Mouse (Mus musculus): ENCODE results near the gene Smagp. TPM values are rescaled to one million over a fixed set of nuclear protein-coding genes. Genes with fewer than 3 reads are reported as not detected.

Gene Smagp
- total and polyA plus RNA-seq, 2 experiments from 2014 or later, result 19.0 to 27.6 TPM

DNA sequence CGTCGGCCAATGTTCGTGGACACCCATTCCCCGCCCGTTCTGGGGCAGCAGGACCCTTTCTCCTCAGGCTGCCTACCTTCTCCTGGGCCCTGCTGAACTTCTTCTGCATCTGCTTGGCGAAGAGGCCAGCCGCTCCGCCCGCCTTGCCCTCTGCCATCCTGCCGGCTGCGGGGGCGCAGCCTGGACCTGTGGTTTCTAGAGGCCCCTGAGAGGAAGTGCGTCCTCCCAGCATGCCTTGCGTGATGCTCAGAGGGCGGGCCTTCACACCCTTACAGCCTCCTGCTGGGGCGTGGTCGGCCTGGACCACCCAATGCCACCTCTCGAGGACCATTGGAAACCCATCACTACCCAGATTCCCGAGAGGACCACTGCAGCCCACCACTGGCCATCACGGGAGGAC lies 32.6 kb upstream of the Smagp start, which contains the start of gene Bin2:
Gene Bin2 (minus strand): TSS at position 217 of the 400 bp plus-strand sequence.
- WGBS, result 80% methylated on average over 17 of the region's 20 CpGs
- Histone ChIP-seq H3K9me3 (replicated peaks; ENCODE audit: control insufficient read depth, low read length) (no peaks in the 10 kb centered on the region), H3K27ac (ENCODE audit: low read depth) (no peak within 1 kb of the TSS), H3K4me1 (ENCODE audit: control insufficient read depth, insufficient read depth) (peaks cover 17% of the 10 kb centered on the region), H3K9ac (replicated peaks; ENCODE audit: low read depth, low read length) (no peak within 1 kb of the TSS), H3K4me3 (ENCODE audit: low read depth, low read length) (peak within 1 kb of the TSS; percentile 17; the same call in 1 of the 2 replicates), H3K36me3 (replicated peaks; ENCODE audit: control insufficient read depth, insufficient read depth, low read length) (no peaks in the 10 kb centered on the region), H3K27me3 (ENCODE audit: control insufficient read depth, insufficient read depth, low read length) (no peaks in the 10 kb centered on the region), H3K4me2 (ENCODE audit: low read depth, low read length) (peak within 1 kb of the TSS; percentile 6; the same call in 1 of the 2 replicates)
- TF ChIP-seq CTCF (IDR thresholded peaks at IDR 0.05; ENCODE audit: low read depth) (no peak), EP300 (IDR thresholded peaks at IDR 0.05; ENCODE audit: low read depth) (no peak)
- no peak for ATAC-seq (ENCODE audit: insufficient read depth, low read depth)
- no peak for DNase-seq (ENCODE audit: low spot score)

DNA sequence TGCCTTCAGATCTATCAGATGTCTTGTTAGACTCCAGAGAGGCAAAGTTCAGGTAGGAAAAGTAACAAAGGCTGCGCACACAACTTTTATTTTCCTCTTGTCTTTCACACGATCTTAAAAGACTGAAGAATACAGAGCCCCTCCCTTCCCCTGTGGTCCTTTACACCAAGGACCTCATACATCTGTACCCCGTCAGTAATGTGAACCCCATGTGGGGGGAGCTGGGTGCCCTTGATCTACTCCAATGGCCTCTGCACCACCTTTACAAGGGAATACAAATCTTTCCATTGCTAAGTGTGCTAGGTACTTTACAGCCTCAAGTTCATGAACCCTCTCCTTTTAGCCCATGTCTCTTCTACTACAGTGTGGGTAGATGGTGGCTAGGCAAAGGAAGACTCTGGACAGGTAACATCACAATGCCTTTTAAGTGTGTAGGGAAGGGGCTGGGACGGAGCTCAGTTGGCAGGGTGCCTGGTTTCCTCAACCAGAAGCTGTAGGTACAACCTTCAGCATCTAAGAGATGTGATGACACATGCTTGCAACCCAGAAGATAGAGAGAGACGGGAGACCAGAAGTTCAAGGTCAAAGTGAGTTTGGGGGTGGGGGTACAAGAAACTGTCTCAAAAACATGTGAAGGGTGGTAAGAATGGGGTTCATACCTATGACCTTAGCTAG lies 31.3 kb upstream of the Smagp start:
- TF ChIP-seq EP300 (IDR thresholded peaks at IDR 0.05; ENCODE audit: low read depth) (no peak), CTCF (IDR thresholded peaks at IDR 0.05; ENCODE audit: low read depth) (no peak)
- Histone ChIP-seq H3K4me2 (ENCODE audit: low read depth, low read length) (peak overlapping the region; percentile 19; the same call in 1 of the 2 replicates), H3K27ac (ENCODE audit: low read depth) (no peak overlapping the region), H3K9me3 (replicated peaks; ENCODE audit: control insufficient read depth, low read length) (no peaks in the 10 kb centered on the region), H3K36me3 (replicated peaks; ENCODE audit: control insufficient read depth, insufficient read depth, low read length) (no peaks in the 10 kb centered on the region), H3K9ac (replicated peaks; ENCODE audit: low read depth, low read length) (no peak overlapping the region), H3K4me1 (ENCODE audit: control insufficient read depth, insufficient read depth) (0 out of 2 replicates have a peak, but pooled peaks cover 7% of the 10 kb centered on the region), H3K4me3 (ENCODE audit: low read depth, low read length) (no peak overlapping the region), H3K27me3 (ENCODE audit: control insufficient read depth, insufficient read depth, low read length) (no peaks in the 10 kb centered on the region)
- 70% methylated on average over 5 of the region's 5 CpGs for WGBS
- ATAC-seq (ENCODE audit: insufficient read depth, low read depth) (no peak), DNase-seq (ENCODE audit: low spot score) (no peak)

DNA sequence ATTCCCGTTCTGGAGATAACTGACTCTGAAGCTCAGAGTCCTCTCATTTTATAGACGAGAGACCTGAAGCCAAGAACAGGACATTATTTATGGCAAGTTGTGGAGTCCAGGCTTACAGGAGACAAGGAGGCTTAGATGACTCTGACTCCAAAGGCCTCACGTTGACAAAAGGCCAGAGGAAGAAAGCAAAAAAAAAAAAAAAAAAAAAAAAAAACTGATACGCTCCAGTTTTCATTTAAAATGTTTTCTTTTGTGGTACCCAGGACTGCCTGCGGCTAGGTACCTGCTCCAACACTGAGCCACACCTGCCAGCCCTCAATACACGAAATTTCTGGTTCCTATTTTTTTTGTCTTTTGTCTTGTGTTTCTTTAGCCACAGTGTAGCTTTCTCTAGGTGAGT lies 30.7 kb upstream of the Smagp start:
- WGBS, result 43% methylated on average over 6 of the region's 6 CpGs
- ATAC-seq (ENCODE audit: insufficient read depth, low read depth), result no peak
- H3K9ac ChIP-seq (replicated peaks; ENCODE audit: low read depth, low read length), result no peak overlapping the region
- no peak for TF ChIP-seq CTCF (IDR thresholded peaks at IDR 0.05; ENCODE audit: low read depth)
- no peak for TF ChIP-seq EP300 (IDR thresholded peaks at IDR 0.05; ENCODE audit: low read depth)
- H3K9me3 ChIP-seq (replicated peaks; ENCODE audit: control insufficient read depth, low read length), result no peaks in the 10 kb centered on the region
- H3K4me1 ChIP-seq (ENCODE audit: control insufficient read depth, insufficient read depth), result 0 out of 2 replicates have a peak, but pooled peaks cover 5% of the 10 kb centered on the region
- H3K4me2 ChIP-seq (ENCODE audit: low read depth, low read length), result peak overlapping the region; percentile 19; the same call in 1 of the 2 replicates
- no peaks in the 10 kb centered on the region for H3K36me3 ChIP-seq (replicated peaks; ENCODE audit: control insufficient read depth, insufficient read depth, low read length)
- no peak overlapping the region for H3K4me3 ChIP-seq (ENCODE audit: low read depth, low read length)
- no peak for DNase-seq (ENCODE audit: low spot score)
- H3K27ac ChIP-seq (ENCODE audit: low read depth), result no peak overlapping the region
- no peaks in the 10 kb centered on the region for H3K27me3 ChIP-seq (ENCODE audit: control insufficient read depth, insufficient read depth, low read length)

DNA sequence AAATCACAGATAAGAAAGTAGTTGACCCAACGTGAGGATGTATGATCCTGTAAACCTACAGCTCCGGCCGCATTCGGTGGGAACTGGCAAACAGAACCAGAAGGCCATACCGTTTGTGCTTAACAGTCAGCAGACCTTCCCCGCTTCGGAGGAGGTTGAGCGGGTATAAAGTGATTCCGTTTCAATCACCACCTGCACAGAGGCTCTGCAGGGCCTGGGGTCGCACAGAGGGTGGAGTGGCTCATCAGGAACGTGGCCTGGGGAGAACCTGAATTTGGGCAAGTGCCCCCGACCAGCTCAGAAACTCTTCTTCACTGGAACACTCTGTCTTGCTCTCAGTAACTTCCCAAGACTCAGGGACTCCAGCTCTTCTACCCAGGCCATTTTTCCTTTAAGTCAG lies 30.1 kb upstream of the Smagp start:
- H3K9ac ChIP-seq (replicated peaks; ENCODE audit: low read depth, low read length), result no peak overlapping the region
- 0 out of 2 replicates have a peak, but pooled peaks have one; percentile 17 for ATAC-seq (ENCODE audit: insufficient read depth, low read depth)
- H3K4me2 ChIP-seq (ENCODE audit: low read depth, low read length), result peak overlapping the region; percentile 28; the same call in 1 of the 2 replicates

DNA sequence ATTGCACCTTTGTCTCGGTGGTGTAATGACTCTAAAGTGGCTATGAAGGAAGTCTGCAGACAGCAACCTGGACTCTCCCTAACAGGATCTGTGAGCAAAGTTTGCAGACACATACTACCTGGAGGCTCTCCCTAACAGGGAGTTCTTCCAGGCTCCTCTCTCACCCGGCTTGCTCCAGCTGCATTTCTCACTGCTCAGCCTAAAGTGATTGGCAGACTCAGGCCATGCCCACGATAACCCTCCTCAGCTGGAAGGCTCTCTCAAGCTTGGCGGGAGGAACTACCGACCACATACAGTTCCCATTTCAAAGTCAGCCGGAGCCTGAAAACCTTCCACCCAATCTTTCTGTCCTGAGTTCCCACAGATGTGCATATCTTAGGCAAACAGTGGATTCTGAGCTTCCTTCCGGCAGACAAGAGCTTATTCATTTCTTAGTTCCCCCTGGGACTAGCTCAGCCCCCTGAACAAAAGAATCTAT lies 29.5 kb upstream of the Smagp start:
- H3K36me3 ChIP-seq (replicated peaks; ENCODE audit: control insufficient read depth, insufficient read depth, low read length), result no peaks in the 10 kb centered on the region
- H3K9me3 ChIP-seq (replicated peaks; ENCODE audit: control insufficient read depth, low read length), result no peaks in the 10 kb centered on the region
- ATAC-seq (ENCODE audit: insufficient read depth, low read depth), result 0 out of 2 replicates have a peak, but pooled peaks have one; percentile 27
- no peak overlapping the region for H3K9ac ChIP-seq (replicated peaks; ENCODE audit: low read depth, low read length)
- DNase-seq (ENCODE audit: low spot score), result peak; percentile 44
- peak overlapping the region; percentile 28; the same call in 1 of the 2 replicates for H3K4me2 ChIP-seq (ENCODE audit: low read depth, low read length)
- H3K4me3 ChIP-seq (ENCODE audit: low read depth, low read length), result no peak overlapping the region
- H3K27me3 ChIP-seq (ENCODE audit: control insufficient read depth, insufficient read depth, low read length), result no peaks in the 10 kb centered on the region
- H3K27ac ChIP-seq (ENCODE audit: low read depth), result peak overlapping the region; percentile 50
- no peak for TF ChIP-seq EP300 (IDR thresholded peaks at IDR 0.05; ENCODE audit: low read depth)
- TF ChIP-seq CTCF (IDR thresholded peaks at IDR 0.05; ENCODE audit: low read depth), result no peak
- 7% methylated on average over 7 of the region's 7 CpGs for WGBS
- 0 out of 2 replicates have a peak, but pooled peaks cover 5% of the 10 kb centered on the region for H3K4me1 ChIP-seq (ENCODE audit: control insufficient read depth, insufficient read depth)

More for the DNA sequence above, 30.1 kb upstream of the Smagp start:
- TF ChIP-seq EP300 (IDR thresholded peaks at IDR 0.05; ENCODE audit: low read depth) (no peak), CTCF (IDR thresholded peaks at IDR 0.05; ENCODE audit: low read depth) (no peak)
- no peak for DNase-seq (ENCODE audit: low spot score)
- H3K9me3 ChIP-seq (replicated peaks; ENCODE audit: control insufficient read depth, low read length), result no peaks in the 10 kb centered on the region
- H3K4me3 ChIP-seq (ENCODE audit: low read depth, low read length), result no peak overlapping the region
- 0 out of 2 replicates have a peak, but pooled peaks cover 5% of the 10 kb centered on the region for H3K4me1 ChIP-seq (ENCODE audit: control insufficient read depth, insufficient read depth)
- H3K27me3 ChIP-seq (ENCODE audit: control insufficient read depth, insufficient read depth, low read length), result no peaks in the 10 kb centered on the region
- 34% methylated on average over 12 of the region's 12 CpGs for WGBS
- H3K27ac ChIP-seq (ENCODE audit: low read depth), result peak overlapping the region; percentile 50
- no peaks in the 10 kb centered on the region for H3K36me3 ChIP-seq (replicated peaks; ENCODE audit: control insufficient read depth, insufficient read depth, low read length)

All from heart, postnatal 0 days (tissue).